Mouse (Mus musculus): ENCODE measurements around the gene Fxyd4.

DNA sequence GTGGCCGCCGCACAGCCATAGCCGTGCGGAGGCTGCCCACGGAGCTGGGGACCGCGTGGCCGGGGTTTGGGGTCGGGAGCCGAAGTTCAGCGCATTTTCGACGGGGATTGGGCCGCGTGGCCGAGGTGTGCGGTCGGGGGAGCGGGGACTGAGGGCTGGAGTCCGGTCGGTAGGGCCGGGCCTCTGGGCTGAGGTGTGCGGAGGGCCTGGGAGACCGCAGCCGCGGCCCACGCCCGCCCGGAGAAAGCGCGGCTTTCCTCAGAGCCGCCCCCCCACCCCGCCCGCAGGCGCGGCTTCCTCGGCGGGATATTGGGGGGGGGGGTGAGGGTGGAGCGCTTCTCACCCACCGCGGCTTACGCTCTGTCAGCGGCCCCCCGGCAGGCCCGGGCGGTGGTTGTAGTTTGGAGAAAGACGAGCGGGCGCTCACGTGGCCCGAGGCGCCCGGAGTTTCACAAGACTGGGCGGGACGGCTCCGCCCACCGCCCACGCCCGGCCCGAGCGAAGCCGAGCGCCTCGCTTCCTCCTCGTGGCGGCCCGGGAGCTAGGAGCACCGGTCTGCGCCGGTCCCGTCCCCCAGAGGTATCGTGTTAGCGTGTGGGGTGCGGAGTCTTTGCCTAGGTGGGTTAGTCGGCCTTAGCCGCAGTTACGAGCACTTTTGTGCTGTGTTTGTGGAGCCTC lies 30.1 kb downstream of the Fxyd4 start:
- TF ChIP-seq CTCF (IDR thresholded peaks at IDR 0.05; ENCODE audit: control insufficient read depth, insufficient read depth, low read length) (no peak), POLR2A (IDR thresholded peaks at IDR 0.05; ENCODE audit: borderline replicate concordance, control insufficient read depth, low read depth, low read length) (peak; percentile 1; the same call in 1 of the 2 replicates)
